Mouse (Mus musculus): Measurements from ENCODE around the gene Efcc1.

Efcc1 gene

GRCm38 (mm10) chr6:87730591-87731462 lies at the start of gene Efcc1:
Gene Efcc1 (plus strand): TSS chr6:87730869.
- peak in 1 of 2 experiments; percentile 40 for DNase-seq (ENCODE audit: low spot score in 2 of 2)

GRCm38 (mm10) chr6:87695947-87696346 lies 34.7 kb upstream of the Efcc1 start:
- no peak for DNase-seq (ENCODE audit: low spot score in 2 of 2)

GRCm38 (mm10) chr6:87696544-87696943 lies 34.1 kb upstream of the Efcc1 start:
- no peak for DNase-seq (ENCODE audit: low spot score in 2 of 2)

- no peak for DNase-seq (ENCODE audit: low spot score in 2 of 2)
Observed at GRCm38 (mm10) chr6:87706246-87706645, 24.4 kb upstream of the Efcc1 start.

GRCm38 (mm10) chr6:87712311-87712710 lies 18.4 kb upstream of the Efcc1 start:
- DNase-seq (ENCODE audit: low spot score in 2 of 2): no peak

GRCm38 (mm10) chr6:87714091-87714490 lies 16.6 kb upstream of the Efcc1 start:
- DNase-seq (ENCODE audit: low spot score in 2 of 2): no peak

- no peak for DNase-seq (ENCODE audit: low spot score in 2 of 2)
Observed at GRCm38 (mm10) chr6:87722631-87723030, 8.0 kb upstream of the Efcc1 start.

- DNase-seq (ENCODE audit: low spot score in 2 of 2): no peak
Observed at GRCm38 (mm10) chr6:87725267-87725912, 5.3 kb upstream of the Efcc1 start.

- DNase-seq (ENCODE audit: low spot score in 2 of 2): no peak
Observed at GRCm38 (mm10) chr6:87728102-87728501, 2.6 kb upstream of the Efcc1 start.

GRCm38 (mm10) chr6:87730141-87730540 lies 528 bp upstream of the Efcc1 start:
- DNase-seq (ENCODE audit: low spot score in 2 of 2): no peak

- DNase-seq (ENCODE audit: low spot score in 2 of 2): no peak
Observed at GRCm38 (mm10) chr6:87731463-87732095, 910 bp downstream of the Efcc1 start.

- no peak for DNase-seq (ENCODE audit: low spot score in 2 of 2)
Observed at GRCm38 (mm10) chr6:87732151-87733011, 1.7 kb downstream of the Efcc1 start.

- DNase-seq (ENCODE audit: low spot score in 2 of 2): no peak
Observed at GRCm38 (mm10) chr6:87733131-87733930, 2.7 kb downstream of the Efcc1 start.

GRCm38 (mm10) chr6:87734136-87734535 lies 3.5 kb downstream of the Efcc1 start:
- no peak for DNase-seq (ENCODE audit: low spot score in 2 of 2)

GRCm38 (mm10) chr6:87736923-87737322 lies 6.3 kb downstream of the Efcc1 start:
- no peak for DNase-seq (ENCODE audit: low spot score in 2 of 2)

- no peak for DNase-seq (ENCODE audit: low spot score in 2 of 2)
Observed at GRCm38 (mm10) chr6:87737921-87738626, 7.4 kb downstream of the Efcc1 start.

GRCm38 (mm10) chr6:87739898-87740297 lies 9.2 kb downstream of the Efcc1 start:
- no peak for DNase-seq (ENCODE audit: low spot score in 2 of 2)

- no peak for DNase-seq (ENCODE audit: low spot score in 2 of 2)
Observed at GRCm38 (mm10) chr6:87740496-87740895, 9.8 kb downstream of the Efcc1 start.

- DNase-seq (ENCODE audit: low spot score in 2 of 2): no peak
Observed at GRCm38 (mm10) chr6:87741978-87742377, 11.3 kb downstream of the Efcc1 start.

GRCm38 (mm10) chr6:87742804-87743203 lies 12.1 kb downstream of the Efcc1 start:
- no peak for DNase-seq (ENCODE audit: low spot score in 2 of 2)
